Mouse (Mus musculus): ENCODE data around the gene Olfr417. TPM values are rescaled to one million over a fixed set of nuclear protein-coding genes. Genes with fewer than 3 reads are reported as not detected.

Gene Olfr417
- polyA plus RNA-seq, 1 experiment: not detected

DNA sequence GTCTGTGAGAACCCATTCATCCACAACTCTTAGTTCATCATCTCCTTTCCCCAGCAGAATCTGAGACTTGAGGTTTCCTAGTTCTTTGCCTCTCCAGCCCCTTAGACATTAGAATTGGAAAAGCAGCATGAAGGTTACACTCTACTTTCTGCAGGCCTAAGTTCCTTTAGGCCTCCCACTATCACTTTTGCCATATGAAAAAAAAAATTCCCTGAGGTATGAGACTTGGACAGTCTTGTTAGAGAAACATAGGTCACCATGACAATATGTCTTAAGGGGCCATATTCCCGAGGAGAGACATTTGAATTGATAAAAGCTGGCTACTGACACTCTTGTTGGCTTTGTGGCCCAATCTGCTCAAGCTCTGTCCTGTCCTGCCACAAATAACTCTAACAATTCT, 58.8 kb downstream of the Olfr417 start, which contains the start of gene Olfr414:
Gene Olfr414, plus strand, starts transcription at position 301 of the 400 bp plus-strand sequence.
- no peak within 1 kb of the TSS for H3K27ac ChIP-seq (ENCODE audit: control insufficient read depth, insufficient read depth, low read depth, low read length)
- H3K4me3 ChIP-seq (ENCODE audit: control insufficient read depth, low read depth, low read length): no peak within 1 kb of the TSS
- TF ChIP-seq CTCF (IDR thresholded peaks at IDR 0.05; ENCODE audit: control insufficient read depth, insufficient read depth, insufficient replicate concordance, low read depth, low read length): no peak
- no peak for TF ChIP-seq POLR2A (IDR thresholded peaks at IDR 0.05; ENCODE audit: control insufficient read depth, low read depth, low read length)
- no peaks in the 10 kb centered on the region for H3K36me3 ChIP-seq (ENCODE audit: control insufficient read depth, insufficient read depth, low read length)
- H3K27me3 ChIP-seq (ENCODE audit: control insufficient read depth, insufficient read depth, low read length): no peaks in the 10 kb centered on the region
- H3K4me1 ChIP-seq (ENCODE audit: control insufficient read depth, insufficient read depth, low read length): no peaks in the 10 kb centered on the region

Other genes with a start within 250 kb of the Olfr417 start
- gene Olfr231, start 244.0 kb upstream of the Olfr417 start, polyA plus RNA-seq (2012; rRNA removed): 0.12 TPM in 1 of 2 replicates, not detected in the other
- not detected in 2 replicates for gene Olfr424, start 233.6 kb upstream of the Olfr417 start, polyA plus RNA-seq (2012; rRNA removed)
- not detected in 2 replicates for gene Olfr420, start 209.5 kb upstream of the Olfr417 start, polyA plus RNA-seq (2012; rRNA removed)
- gene Spta1, start 192.3 kb upstream of the Olfr417 start, polyA plus RNA-seq (2012; rRNA removed): 4.4 and 5.2 TPM in 2 replicates
- not detected in 2 replicates for gene Olfr419, start 113.1 kb upstream of the Olfr417 start, polyA plus RNA-seq (2012; rRNA removed)
- gene Mptx1, start 34.6 kb upstream of the Olfr417 start, polyA plus RNA-seq (2012; rRNA removed): not detected in 2 replicates
- gene Olfr248, start 25.9 kb downstream of the Olfr417 start, polyA plus RNA-seq (2012; rRNA removed): not detected in 2 replicates
- gene Olfr414, start 58.9 kb downstream of the Olfr417 start, polyA plus RNA-seq (2012; rRNA removed): not detected in 2 replicates
- not detected in 2 replicates for gene Olfr220, start 77.0 kb downstream of the Olfr417 start, polyA plus RNA-seq (2012; rRNA removed)
- gene Fmn2, start 136.7 kb downstream of the Olfr417 start, polyA plus RNA-seq (2012; rRNA removed): 3.0 and 5.5 TPM in 2 replicates